Mouse (Mus musculus): ENCODE results near the gene Mkln1.
"Not testable (repeated sequence)": the region's sequence is repeated elsewhere in the genome, so short reads cannot be mapped to it uniquely, and the experiment has no call there.

GRCm38 (mm10) chr6:31561948-31562347 lies 163.4 kb downstream of the Mkln1 start:
- TF ChIP-seq POLR2A (IDR thresholded peaks at IDR 0.05; ENCODE audit: insufficient read length, low read depth); TCF3 (IDR thresholded peaks at IDR 0.05; ENCODE audit: insufficient read length, low read depth); POLR2AphosphoS2 (IDR thresholded peaks at IDR 0.05; ENCODE audit: insufficient read length, low read depth); MYOD1 (IDR thresholded peaks at IDR 0.05; ENCODE audit: control insufficient read depth in 1 of 3, insufficient read length in 2 of 3, low read depth in 2 of 3); USF1 (IDR thresholded peaks at IDR 0.05; ENCODE audit: low read depth); MAX (IDR thresholded peaks at IDR 0.05; ENCODE audit: low read depth): not testable (repeated sequence)
